Mouse (Mus musculus) forebrain, embryonic 12.5 days (tissue): ENCODE measurements around the gene Aldh3b3. TPM values are rescaled to one million over a fixed set of nuclear protein-coding genes. Genes with fewer than 3 reads are reported as not detected.
A peak's percentile ranks its signal among the peaks of the same experiment; 100 is the strongest.

Experiments used
- ATAC-seq: fragments of 200-750 bp; cut with Nextera tagmentation; 2 replicates; pipeline ENCODE4 v1.8.0; 2017; ENCODE audit warnings: moderate TSS enrichment; ENCODE audit not compliant: low FRiP score
- H3K27ac ChIP-seq: fragments of 300-500 bp; sonication (generic); 2 replicates; pipeline ENCODE4 v1.5.1; 2016; ENCODE audit warnings: mild to moderate bottlenecking
- H3K27me3 ChIP-seq: fragments of 300-500 bp; sonication (generic); 2 replicates; pipeline ENCODE4 v1.6.1; 2016; ENCODE audit warnings: mild to moderate bottlenecking
- H3K36me3 ChIP-seq: fragments of 300-500 bp; sonication (generic); replicated peaks from 2 replicates; pipeline ENCODE4 v1.6.1; 2016; ENCODE audit warnings: mild to moderate bottlenecking
- H3K4me1 ChIP-seq: fragments of 300-500 bp; sonication (generic); 2 replicates; pipeline ENCODE4 v1.6.1; 2016
- H3K4me2 ChIP-seq: fragments of 300-500 bp; sonication (generic); 2 replicates; pipeline ENCODE4 v1.6.1; 2016; ENCODE audit warnings: mild to moderate bottlenecking, moderate library complexity
- H3K4me3 ChIP-seq: fragments of 300-500 bp; sonication (generic); replicated peaks from 2 replicates; pipeline ENCODE4 v1.5.1; 2016; ENCODE audit warnings: mild to moderate bottlenecking
- H3K9ac ChIP-seq: fragments of 300-500 bp; sonication (generic); 2 replicates; pipeline ENCODE4 v1.6.1; 2016; ENCODE audit warnings: mild to moderate bottlenecking
- H3K9me3 ChIP-seq: fragments of 300-500 bp; sonication (generic); 2 replicates; pipeline ENCODE4 v1.6.1; 2016
- WGBS: fragments of 180-500 bp; shearing (Covaris S2); methylation state at CpG from one replicate; pipeline ENCODE4 v1.1.7; 2016; 5-methylcytosine and 5-hydroxymethylcytosine counted together
- polyA plus RNA-seq: library from polyadenylated mRNA; unstranded; fragments of >200 nt; fragmentation: Nextera tagmentation; extraction: Ambion mirVana; gene quantifications from 2 replicates; pipeline ENCODE4 v1.2.1, GENCODE M21; 2016

Aldh3b3 gene
- polyA plus RNA-seq, 1 experiment from 2014 or later: not detected

DNA sequence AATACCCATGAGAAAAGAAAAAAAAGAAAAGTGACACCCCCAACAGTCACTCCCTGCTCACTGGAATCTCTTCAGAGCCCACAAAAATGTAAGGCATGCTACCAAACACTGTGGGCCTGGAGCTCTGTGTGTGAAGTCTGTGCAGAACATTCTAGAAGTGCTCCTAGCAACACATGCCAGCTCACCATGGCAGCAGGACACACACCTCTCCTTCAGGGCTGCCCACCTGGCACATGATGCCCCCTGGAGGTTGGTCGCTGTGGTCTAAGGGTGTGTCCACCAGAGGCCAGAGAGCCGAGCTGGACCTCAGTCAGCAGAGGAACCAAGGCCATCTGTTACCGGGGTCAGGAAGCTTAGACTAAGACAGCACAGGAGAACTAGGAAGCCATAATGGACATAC lies 32.2 kb upstream of the Aldh3b3 start:
- H3K9me3 ChIP-seq: no peaks in the 10 kb centered on the region
- H3K27ac ChIP-seq: no peak overlapping the region
- H3K4me2 ChIP-seq: no peak overlapping the region
- H3K4me1 ChIP-seq: peaks cover 15% of the 10 kb centered on the region
- WGBS: 79% methylated on average over 3 of the region's 3 CpGs
- H3K9ac ChIP-seq: no peak overlapping the region
- ATAC-seq: no peak
- no peak overlapping the region for H3K4me3 ChIP-seq
- no peaks in the 10 kb centered on the region for H3K27me3 ChIP-seq
- no peaks in the 10 kb centered on the region for H3K36me3 ChIP-seq

DNA sequence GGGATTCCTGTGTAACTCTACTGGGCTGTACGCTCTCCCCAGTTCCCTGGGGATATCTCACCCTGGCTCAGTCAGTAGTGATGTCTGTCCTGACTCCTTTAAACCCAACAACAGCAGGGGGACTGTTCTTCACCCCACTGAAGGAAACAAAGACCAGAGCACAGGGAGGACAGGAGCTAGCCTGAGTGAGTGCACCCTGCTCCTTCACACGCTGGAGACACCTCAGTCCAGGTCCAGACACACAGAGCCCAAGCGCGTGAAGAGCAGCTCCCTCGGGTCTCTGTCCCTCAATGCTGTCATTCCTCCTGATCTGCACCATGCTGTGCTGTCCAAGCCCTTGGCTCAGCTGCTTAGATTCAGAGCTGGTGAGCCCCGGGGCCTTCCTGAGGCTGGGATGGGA lies 31.8 kb upstream of the Aldh3b3 start:
- H3K27ac ChIP-seq: no peak overlapping the region
- H3K4me2 ChIP-seq: no peak overlapping the region
- no peak overlapping the region for H3K4me3 ChIP-seq
- H3K9me3 ChIP-seq: no peaks in the 10 kb centered on the region
- ATAC-seq: no peak
- H3K4me1 ChIP-seq: peaks cover 15% of the 10 kb centered on the region
- H3K36me3 ChIP-seq: no peaks in the 10 kb centered on the region
- WGBS: 71% methylated on average over 6 of the region's 6 CpGs
- no peaks in the 10 kb centered on the region for H3K27me3 ChIP-seq
- H3K9ac ChIP-seq: no peak overlapping the region

DNA sequence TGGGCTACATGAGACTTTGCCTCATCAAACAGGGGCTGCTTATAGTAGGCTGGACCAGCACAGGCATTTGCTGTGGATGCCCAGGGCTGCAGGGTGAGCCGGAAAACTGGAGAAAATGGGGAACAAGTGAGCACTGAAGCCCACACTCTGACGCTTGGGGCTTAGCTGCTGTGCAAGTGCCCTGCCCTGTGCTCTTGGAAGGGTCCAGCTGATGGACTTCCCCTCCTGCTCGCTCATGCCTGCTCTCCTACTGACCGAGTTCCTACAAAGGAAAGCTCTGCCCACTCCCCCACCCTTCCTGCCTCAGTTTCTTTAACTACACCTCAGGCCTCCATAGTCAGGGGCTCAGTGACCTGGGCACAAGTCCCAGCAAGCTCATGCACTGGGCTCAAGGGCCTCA lies 30.5 kb upstream of the Aldh3b3 start:
- Histone ChIP-seq H3K9me3 (no peaks in the 10 kb centered on the region), H3K27me3 (no peaks in the 10 kb centered on the region), H3K9ac (no peak overlapping the region), H3K4me1 (peaks cover 15% of the 10 kb centered on the region), H3K4me2 (no peak overlapping the region), H3K4me3 (no peak overlapping the region), H3K36me3 (no peaks in the 10 kb centered on the region), H3K27ac (no peak overlapping the region)
- ATAC-seq: no peak
- WGBS: 85% methylated on average over 4 of the region's 4 CpGs

DNA sequence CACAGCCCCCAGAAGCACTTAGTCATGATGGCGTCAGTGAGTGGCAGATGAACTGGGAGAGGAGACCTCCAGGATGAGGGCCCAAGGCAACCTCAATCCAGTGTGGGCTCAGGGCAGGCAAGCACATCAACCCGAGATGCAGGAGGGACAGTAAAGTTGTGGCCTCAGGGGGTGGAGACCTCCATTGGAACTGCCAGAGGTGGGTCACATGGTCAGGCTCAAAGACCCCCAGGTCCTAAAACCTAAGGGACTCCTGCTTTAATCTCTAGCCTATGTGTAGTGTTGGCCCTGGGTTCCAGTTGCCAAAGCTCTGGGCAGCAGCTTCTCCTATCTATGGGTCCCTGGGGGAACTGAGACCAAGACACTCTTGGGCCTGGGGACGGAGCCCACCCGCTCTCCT lies 29.7 kb upstream of the Aldh3b3 start:
- ATAC-seq: no peak
- H3K36me3 ChIP-seq: no peaks in the 10 kb centered on the region
- no peaks in the 10 kb centered on the region for H3K9me3 ChIP-seq
- 85% methylated on average over 4 of the region's 4 CpGs for WGBS
- H3K27me3 ChIP-seq: no peaks in the 10 kb centered on the region
- no peak overlapping the region for H3K4me3 ChIP-seq
- H3K4me1 ChIP-seq: peaks cover 13% of the 10 kb centered on the region
- H3K9ac ChIP-seq: no peak overlapping the region
- no peak overlapping the region for H3K4me2 ChIP-seq
- no peak overlapping the region for H3K27ac ChIP-seq

DNA sequence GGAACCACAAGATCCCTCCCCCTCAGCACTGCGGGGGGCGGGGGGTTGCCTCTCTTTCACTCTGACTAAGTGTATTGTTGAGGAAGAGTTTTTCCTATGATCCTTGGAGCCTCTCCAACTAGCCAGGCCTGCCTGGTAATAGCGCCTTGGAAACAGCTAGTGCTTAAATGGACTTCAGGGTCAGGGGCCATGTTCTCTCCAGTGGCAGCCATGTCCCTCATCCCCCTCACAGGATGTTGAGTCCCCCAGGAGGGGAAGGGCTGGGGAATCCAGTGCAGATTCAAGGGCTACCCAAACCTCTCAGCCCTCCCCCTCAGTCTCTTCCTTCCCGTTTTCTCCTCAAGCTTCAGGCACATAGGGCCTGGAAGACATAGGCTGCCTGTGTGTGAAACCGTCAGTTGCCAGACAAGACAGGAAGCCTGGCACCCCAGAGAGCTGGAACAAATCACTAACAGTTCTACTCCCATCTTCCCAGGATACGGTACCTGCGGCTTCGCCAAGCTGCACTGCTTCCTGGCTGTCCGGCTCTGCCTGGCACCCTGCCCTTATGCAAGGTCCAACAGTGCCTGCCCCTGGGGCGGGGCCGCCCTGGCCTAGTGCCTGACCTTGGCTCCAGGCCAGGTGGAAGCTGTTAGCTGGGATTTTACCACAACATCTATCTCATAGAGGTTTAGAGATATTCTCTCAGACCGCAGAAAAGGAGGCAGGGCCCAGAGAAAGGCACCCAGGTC lies 29.1 kb upstream of the Aldh3b3 start, which contains the start of gene Aldh3b1:
Gene Aldh3b1, minus strand, starts transcription at position 598 of the 731 bp plus-strand sequence.
- Histone ChIP-seq H3K4me3 (no peak within 1 kb of the TSS), H3K9me3 (no peaks in the 10 kb centered on the region), H3K27me3 (peaks cover 1% of the 10 kb centered on the region; the same call in 1 of the 2 replicates), H3K4me2 (no peak within 1 kb of the TSS), H3K27ac (peak within 1 kb of the TSS; percentile 44; the same call in 1 of the 2 replicates), H3K36me3 (no peaks in the 10 kb centered on the region), H3K4me1 (peaks cover 11% of the 10 kb centered on the region), H3K9ac (no peak within 1 kb of the TSS)
- WGBS: 65% methylated on average over 12 of the region's 12 CpGs
- ATAC-seq: no peak

DNA sequence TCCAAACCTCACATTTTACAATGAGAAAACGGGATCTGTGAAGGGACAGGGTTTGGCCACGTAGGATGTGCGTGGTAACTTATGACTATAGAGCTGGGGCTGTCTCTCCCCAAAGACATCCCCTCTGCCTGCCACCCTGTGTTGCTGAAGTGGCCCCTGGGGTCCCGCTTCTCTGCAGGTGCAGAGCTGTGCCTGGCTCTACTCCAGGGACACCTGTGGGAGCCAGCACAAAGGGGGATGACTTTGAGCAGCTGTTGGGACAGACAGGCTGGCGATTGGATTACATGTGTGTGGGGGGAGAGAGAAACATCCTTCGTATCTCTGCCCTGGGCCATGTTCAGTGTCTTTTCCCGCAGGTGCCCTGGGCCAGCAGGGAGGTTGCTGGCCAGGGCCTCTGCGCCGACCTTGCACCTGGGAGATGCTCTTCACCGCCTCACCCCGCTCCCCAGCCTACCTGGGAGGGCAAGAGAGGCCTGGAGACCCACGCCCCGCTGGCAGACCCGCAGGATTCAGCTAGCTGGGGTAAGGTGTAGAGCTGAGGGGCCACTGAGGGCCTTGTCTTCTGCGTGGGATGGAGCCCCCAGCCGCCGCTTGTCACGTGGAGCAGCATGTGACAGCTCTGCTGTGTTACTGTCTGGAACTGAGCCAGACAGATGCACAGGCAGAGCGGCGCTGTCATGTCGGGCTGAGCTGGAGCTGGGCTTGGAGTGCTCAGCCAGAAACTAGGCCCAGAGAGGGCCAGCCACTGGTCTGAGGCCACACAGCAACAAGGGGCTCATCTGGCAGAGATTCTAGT lies 28.0 kb upstream of the Aldh3b3 start:
- H3K36me3 ChIP-seq: no peaks in the 10 kb centered on the region
- H3K4me2 ChIP-seq: no peak overlapping the region
- peaks cover 10% of the 10 kb centered on the region; the same call in 1 of the 2 replicates for H3K27me3 ChIP-seq
- no peak overlapping the region for H3K9ac ChIP-seq
- no peaks in the 10 kb centered on the region for H3K9me3 ChIP-seq
- H3K4me1 ChIP-seq: peaks cover 15% of the 10 kb centered on the region
- H3K27ac ChIP-seq: 0 out of 2 replicates have a peak overlapping the region, but pooled peaks have one; percentile 44
- H3K4me3 ChIP-seq: no peak overlapping the region
- ATAC-seq: no peak
- 78% methylated on average over 21 of the region's 21 CpGs for WGBS

DNA sequence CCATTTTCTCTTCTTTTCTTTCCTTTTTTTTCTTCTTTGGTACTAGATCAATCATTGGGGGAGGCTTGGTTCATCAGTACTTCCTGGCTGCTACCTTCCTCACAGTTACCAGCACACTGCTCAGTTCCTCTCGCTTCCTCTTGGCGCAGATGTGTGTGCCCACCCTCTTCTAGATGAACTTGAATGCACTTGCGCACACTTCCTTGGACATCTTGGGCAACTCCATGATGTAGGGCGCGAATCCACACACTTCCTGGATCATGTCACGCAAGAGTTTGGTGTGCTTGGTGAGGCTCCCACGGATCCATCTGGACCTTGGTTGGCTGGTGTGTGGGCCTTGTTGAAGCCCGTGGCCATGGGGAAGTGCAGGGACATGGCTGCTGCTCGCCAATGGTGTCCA lies 26.7 kb upstream of the Aldh3b3 start:
- Histone ChIP-seq H3K4me2 (no peak overlapping the region), H3K9me3 (no peaks in the 10 kb centered on the region), H3K36me3 (no peaks in the 10 kb centered on the region), H3K4me1 (peaks cover 24% of the 10 kb centered on the region), H3K27ac (no peak overlapping the region), H3K9ac (no peak overlapping the region), H3K27me3 (peaks cover 23% of the 10 kb centered on the region), H3K4me3 (no peak overlapping the region)
- ATAC-seq: no peak
- WGBS: 91% methylated on average over 9 of the region's 9 CpGs

DNA sequence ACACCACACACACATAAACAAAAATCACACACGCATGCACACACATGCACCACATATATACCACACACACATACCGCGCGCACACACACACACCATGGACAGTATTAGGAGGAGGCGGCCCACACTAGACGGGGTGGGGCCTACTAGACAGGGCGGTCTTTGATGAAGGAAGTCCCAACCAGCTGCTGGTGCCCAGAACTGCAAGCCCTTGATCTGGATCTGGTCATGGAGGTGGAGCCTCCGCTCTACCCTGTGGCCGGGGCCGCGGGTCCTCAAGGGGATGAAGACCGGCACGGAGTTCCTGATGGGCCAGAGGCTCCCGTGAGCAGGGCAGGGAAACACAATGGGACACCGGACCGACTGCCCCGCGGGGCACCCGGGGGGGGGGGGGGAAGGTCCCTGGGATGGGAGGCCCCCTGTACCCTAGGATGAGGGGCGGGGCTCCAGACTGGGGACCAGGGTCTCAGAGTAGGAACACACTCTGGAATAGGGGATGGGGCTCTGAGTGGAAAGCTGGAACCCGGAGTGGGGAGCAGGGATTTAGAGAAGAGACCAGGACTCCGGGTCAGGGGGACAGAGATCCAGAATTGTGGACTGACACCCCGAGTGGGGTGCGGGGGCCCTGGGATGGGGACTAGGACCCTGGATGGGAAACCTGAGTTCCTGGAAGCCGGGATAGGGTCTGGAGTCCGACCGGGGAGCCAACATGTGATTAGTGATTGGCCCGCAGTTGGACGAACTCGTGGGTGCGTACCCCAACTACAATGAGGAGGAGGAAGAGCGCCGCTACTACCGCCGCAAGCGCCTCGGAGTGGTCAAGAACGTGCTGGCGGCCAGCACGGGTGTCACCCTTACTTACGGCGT lies 23.2 kb upstream of the Aldh3b3 start, which contains the start of gene Unc93b1:
Gene Unc93b1, plus strand, starts transcription at position 155 of the 864 bp plus-strand sequence.
- peak within 1 kb of the TSS; percentile 40 for H3K4me3 ChIP-seq
- no peaks in the 10 kb centered on the region for H3K36me3 ChIP-seq
- H3K9ac ChIP-seq: peak within 1 kb of the TSS; percentile 33
- peaks cover 28% of the 10 kb centered on the region for H3K27me3 ChIP-seq
- no peak within 1 kb of the TSS for H3K27ac ChIP-seq
- WGBS: 5% methylated on average over 42 of the region's 42 CpGs
- H3K4me2 ChIP-seq: peak within 1 kb of the TSS; percentile 58
- H3K4me1 ChIP-seq: peaks cover 14% of the 10 kb centered on the region
- peak; percentile 71 for ATAC-seq
- H3K9me3 ChIP-seq: no peaks in the 10 kb centered on the region

DNA sequence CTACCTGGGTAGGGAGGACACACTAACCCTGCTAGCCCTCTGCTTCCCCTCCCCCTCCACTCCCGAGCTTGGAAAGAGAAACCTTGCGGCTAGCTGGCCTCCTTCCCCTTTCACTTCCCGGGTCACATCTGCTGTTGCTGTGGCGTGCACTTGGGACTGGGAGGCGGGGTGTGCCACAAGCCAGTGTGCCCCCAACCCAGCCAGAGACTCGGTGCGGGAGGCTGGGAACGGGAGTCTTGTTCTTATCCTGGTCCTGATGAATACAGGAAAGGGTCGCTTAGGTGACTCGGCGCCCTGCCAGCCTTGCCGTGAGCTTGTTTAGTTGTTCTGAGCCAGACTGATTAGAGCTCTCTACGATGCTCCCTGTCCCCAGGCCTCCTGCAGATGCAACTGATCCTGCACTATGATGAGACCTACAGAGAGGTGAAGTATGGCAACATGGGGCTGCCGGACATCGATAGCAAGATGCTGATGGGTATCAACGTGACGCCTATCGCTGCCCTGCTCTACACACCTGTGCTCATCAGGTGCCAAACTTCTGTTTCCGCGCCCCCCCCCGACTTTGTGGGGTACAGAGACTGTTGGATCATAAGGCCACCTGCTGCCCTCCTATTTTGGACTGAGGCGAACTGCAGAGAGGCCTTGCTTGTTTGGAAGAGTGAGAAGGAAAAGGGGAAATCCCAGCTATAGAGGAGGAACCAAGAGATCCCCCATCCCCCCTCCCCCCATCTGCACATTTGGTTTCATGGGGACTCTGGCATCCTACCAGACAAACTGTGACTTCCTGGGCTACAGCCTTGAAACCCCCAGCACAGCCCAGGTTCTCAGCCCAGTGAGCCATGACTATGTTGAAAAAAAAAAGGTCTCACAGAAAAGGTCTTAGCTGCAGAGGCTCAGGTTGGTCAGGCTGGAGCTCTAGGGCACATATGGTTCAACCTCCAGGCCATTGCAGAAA lies 22.3 kb upstream of the Aldh3b3 start:
- peaks cover 28% of the 10 kb centered on the region for H3K27me3 ChIP-seq
- WGBS: 6% methylated on average over 22 of the region's 22 CpGs
- no peaks in the 10 kb centered on the region for H3K9me3 ChIP-seq
- peaks cover 14% of the 10 kb centered on the region for H3K4me1 ChIP-seq
- H3K4me3 ChIP-seq: peak overlapping the region; percentile 40
- ATAC-seq: no peak
- H3K36me3 ChIP-seq: no peaks in the 10 kb centered on the region
- peak overlapping the region; percentile 58 for H3K4me2 ChIP-seq
- peak overlapping the region; percentile 33; the same call in 1 of the 2 replicates for H3K9ac ChIP-seq
- no peak overlapping the region for H3K27ac ChIP-seq

DNA sequence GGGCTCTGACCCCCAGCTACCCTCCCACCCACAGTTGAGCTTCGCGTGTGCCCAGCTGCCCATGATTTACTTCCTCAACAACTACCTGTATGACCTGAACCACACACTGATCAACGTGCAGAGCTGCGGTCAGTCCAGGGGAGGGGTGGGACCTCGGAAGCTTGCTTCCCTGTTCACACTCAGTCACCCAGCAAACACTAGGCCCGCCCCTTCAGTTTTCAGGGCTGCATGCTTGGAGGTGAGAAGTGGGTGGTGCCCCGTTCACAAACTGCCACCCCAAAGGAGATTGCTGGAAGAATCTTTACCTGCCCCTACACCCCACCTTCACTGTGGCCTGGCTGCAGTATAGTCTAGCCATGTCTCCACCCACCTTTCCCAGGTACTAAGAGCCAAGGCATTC lies 16.1 kb upstream of the Aldh3b3 start:
- no peaks in the 10 kb centered on the region for H3K9me3 ChIP-seq
- no peak overlapping the region for H3K4me2 ChIP-seq
- peaks cover 4% of the 10 kb centered on the region; the same call in 1 of the 2 replicates for H3K4me1 ChIP-seq
- no peak overlapping the region for H3K27ac ChIP-seq
- WGBS: 90% methylated on average over 7 of the region's 7 CpGs
- no peaks in the 10 kb centered on the region for H3K36me3 ChIP-seq
- ATAC-seq: no peak
- no peak overlapping the region for H3K9ac ChIP-seq
- peaks cover 14% of the 10 kb centered on the region for H3K27me3 ChIP-seq
- no peak overlapping the region for H3K4me3 ChIP-seq
